Mouse (Mus musculus): Measurements from ENCODE around the gene Usp6nl. TPM values are rescaled to one million over a fixed set of nuclear protein-coding genes. Genes with fewer than 3 reads are reported as not detected.
A peak's percentile ranks its signal among the peaks of the same experiment; 100 is the strongest.

Gene Usp6nl
- polyA plus RNA-seq, 1 experiment = 1.9 TPM

DNA sequence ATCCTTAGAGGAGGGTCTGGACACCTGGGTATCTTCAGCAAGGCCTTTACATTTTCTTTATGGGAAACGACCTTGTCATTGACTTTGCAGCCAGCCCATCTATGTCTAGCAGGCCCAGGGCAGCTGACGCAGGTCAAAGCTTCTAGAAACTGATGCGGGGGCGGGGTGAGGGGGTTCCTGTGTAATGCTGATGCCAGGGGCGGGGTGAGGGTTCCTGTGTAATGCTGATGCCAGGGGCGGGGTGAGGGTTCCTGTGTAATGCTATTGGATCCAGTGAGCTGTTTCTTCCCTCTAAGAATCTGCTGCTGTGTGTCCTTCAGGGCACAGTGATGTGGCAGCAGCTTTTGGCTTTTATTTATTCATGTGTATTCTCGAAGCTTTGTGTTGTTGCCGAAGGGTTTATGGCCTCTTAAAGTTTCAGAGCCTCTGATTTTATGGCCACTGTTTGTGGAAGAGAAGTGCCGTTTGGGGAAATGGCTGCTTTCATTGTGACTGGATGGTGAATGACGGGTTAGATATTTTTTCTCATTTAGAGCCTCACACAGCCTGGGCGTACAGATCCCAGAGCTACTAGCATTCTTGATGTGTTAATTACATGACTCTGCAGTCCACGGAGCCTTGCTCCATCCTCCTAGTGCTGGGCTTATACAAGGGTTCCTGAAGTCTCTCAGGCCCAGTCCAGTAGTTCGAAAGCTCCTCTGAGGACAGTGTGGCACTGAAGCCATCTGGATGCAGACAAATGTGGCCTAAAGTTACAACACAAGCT lies 137.0 kb downstream of the Usp6nl start:
- peaks cover 35% of the 10 kb centered on the region for H3K36me3 ChIP-seq (replicated peaks; ENCODE audit: low read length)
- peaks cover 48% of the 10 kb centered on the region for H3K4me1 ChIP-seq
- TF ChIP-seq GATA1 (IDR thresholded peaks at IDR 0.05; ENCODE audit: borderline replicate concordance, low read length) = no peak
- no peak for TF ChIP-seq FLI1 (IDR thresholded peaks at IDR 0.05; ENCODE audit: low read length)
- no peak overlapping the region for H3K4me3 ChIP-seq (replicated peaks)
- peaks cover 36% of the 10 kb centered on the region for H3K9me3 ChIP-seq
- no peaks in the 10 kb centered on the region for H3K27me3 ChIP-seq (replicated peaks)

DNA sequence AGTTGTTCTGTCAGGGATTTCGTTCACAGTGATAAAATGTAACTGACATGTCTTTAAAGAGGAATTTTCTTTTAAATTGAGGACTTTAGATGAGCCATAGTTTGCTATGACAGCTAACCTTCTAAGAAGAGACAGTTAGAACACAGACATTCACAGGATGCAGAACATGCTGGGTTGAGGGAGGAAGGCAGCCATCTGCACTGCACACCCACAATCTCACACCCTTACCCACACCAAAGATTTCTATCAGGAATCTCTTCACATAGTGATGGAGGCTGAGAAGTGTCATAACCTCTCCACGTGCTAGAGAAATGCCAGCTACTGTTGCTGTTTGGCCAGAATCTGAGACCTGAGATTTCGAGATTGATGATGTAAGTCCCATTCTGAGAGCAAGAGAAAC lies 139.8 kb downstream of the Usp6nl start:
- H3K4me1 ChIP-seq = peaks cover 45% of the 10 kb centered on the region
- no peaks in the 10 kb centered on the region for H3K27me3 ChIP-seq (replicated peaks)
- TF ChIP-seq FLI1 (IDR thresholded peaks at IDR 0.05; ENCODE audit: low read length) (no peak), GATA1 (IDR thresholded peaks at IDR 0.05; ENCODE audit: borderline replicate concordance, low read length) (no peak)
- peaks cover 49% of the 10 kb centered on the region for H3K9me3 ChIP-seq
- H3K36me3 ChIP-seq (replicated peaks; ENCODE audit: low read length) = peaks cover 35% of the 10 kb centered on the region
- H3K4me3 ChIP-seq (replicated peaks) = no peak overlapping the region

DNA sequence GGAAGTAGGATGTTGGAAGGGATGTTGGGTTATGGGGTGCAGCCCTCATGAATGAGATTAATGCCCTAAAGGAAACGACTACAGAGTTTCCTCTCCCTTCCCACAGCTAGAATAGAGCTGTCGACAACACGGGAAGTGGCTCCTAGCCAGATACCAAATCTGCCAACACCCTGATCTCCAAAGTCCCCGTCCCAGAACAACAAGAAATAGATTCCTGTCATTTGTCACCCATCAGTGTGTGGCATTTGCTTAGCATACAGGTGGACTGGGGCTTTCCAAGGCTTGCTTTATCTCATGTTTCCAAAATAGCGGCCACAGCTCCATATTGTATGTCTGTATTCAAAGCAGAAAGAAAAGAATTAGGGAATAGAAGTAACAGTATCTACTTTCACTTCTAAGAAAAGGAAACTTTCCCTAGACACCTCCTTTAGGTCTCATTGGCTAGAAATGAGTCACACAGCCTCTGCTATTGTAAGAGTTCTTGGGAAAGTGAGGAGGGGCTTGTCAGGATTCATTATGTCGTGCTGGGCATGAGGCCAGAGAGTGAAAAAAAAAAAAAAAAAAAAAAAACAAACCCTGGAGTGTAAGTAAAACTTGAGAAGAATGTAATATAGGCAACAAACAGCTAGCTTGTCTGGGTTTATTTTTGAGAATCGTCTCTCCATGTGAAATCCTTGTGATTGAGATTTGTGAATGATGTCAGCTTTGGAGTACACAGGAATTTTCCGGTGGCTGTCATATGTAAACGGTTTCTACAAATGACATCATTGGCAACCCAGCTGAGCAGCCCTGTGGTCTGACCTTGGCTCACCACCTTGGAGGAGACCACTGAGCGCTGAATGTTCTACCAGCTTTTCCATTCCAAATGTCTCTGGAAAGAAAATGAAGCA lies 141.6 kb downstream of the Usp6nl start:
- H3K4me3 ChIP-seq (replicated peaks) = no peak overlapping the region
- H3K36me3 ChIP-seq (replicated peaks; ENCODE audit: low read length) = peaks cover 35% of the 10 kb centered on the region
- H3K9me3 ChIP-seq = peaks cover 49% of the 10 kb centered on the region
- no peak for TF ChIP-seq FLI1 (IDR thresholded peaks at IDR 0.05; ENCODE audit: low read length)
- no peaks in the 10 kb centered on the region for H3K27me3 ChIP-seq (replicated peaks)
- H3K4me1 ChIP-seq = peaks cover 55% of the 10 kb centered on the region

DNA sequence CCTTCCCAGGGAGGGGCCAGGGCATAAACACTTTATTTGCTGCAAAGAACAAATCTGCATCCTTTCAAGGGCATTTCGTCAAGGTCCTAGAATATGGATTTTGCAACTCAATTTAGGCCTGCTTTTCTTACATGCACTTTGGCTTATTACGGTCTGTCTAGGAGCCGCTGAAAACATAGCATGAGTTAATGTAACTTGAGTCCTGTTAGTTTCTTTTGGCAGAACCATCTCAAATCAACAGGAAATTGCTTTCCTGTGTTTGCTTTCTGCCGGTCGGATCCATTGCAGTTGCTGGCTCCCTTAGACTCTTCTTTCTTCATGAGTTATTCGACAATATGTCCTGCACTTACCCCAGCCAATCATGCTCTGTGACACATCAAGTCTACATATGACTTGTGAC lies 143.9 kb downstream of the Usp6nl start:
- Histone ChIP-seq H3K36me3 (replicated peaks; ENCODE audit: low read length) (peaks cover 27% of the 10 kb centered on the region), H3K27me3 (replicated peaks) (no peaks in the 10 kb centered on the region), H3K9me3 (peaks cover 39% of the 10 kb centered on the region), H3K4me3 (replicated peaks) (no peak overlapping the region), H3K4me1 (peaks cover 55% of the 10 kb centered on the region)
- TF ChIP-seq GATA1 (IDR thresholded peaks at IDR 0.05; ENCODE audit: borderline replicate concordance, low read length) (no peak), FLI1 (IDR thresholded peaks at IDR 0.05; ENCODE audit: low read length) (no peak)

DNA sequence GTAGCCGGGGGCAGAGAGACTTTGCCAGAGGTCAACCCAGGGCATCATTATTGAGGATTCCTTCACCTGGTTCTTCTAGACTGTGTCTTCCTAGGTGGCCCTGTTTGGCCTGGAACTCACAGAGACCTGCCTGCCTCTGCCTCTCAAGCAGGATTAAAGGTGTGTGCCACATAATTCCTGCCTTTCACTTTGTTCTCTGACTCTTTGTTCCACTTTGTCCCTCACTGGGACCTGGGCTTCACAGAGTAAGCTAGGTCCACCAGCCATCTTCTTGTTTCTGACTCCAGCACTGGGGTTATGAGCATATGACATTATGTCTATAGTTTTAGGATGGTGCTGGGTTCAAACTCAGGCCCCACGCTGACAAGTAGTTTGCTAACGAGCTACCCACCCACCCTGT lies 144.9 kb downstream of the Usp6nl start:
- H3K36me3 ChIP-seq (replicated peaks; ENCODE audit: low read length) = peaks cover 18% of the 10 kb centered on the region
- TF ChIP-seq FLI1 (IDR thresholded peaks at IDR 0.05; ENCODE audit: low read length) = no peak
- TF ChIP-seq GATA1 (IDR thresholded peaks at IDR 0.05; ENCODE audit: borderline replicate concordance, low read length) = no peak
- no peak overlapping the region for H3K4me3 ChIP-seq (replicated peaks)
- H3K4me1 ChIP-seq = peaks cover 63% of the 10 kb centered on the region
- H3K27me3 ChIP-seq (replicated peaks) = no peaks in the 10 kb centered on the region
- H3K9me3 ChIP-seq = peaks cover 30% of the 10 kb centered on the region

DNA sequence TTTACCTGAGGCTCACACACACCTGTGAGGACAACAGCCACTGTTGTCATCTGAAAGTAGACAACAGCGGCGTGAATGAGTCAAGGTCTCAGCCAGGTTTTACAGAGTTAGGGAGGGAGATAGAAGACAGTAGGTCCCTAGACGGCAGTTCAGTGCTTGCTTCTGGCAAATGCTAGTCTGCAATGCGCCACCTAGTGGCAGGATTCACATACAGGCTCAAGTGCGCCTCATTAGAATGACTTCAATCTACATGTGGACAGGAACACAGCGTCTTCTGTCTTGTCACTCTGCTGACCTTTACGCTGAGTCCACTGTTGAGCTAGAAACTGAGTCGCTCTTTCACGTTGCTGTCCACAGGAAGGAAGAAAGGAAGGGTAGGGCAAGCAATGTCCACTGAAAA lies 146.7 kb downstream of the Usp6nl start:
- TF ChIP-seq FLI1 (IDR thresholded peaks at IDR 0.05; ENCODE audit: low read length) = no peak
- no peak for TF ChIP-seq GATA1 (IDR thresholded peaks at IDR 0.05; ENCODE audit: borderline replicate concordance, low read length)
- Histone ChIP-seq H3K36me3 (replicated peaks; ENCODE audit: low read length) (peaks cover 2% of the 10 kb centered on the region), H3K9me3 (peaks cover 13% of the 10 kb centered on the region), H3K27me3 (replicated peaks) (peaks cover 2% of the 10 kb centered on the region), H3K4me1 (peaks cover 68% of the 10 kb centered on the region), H3K4me3 (replicated peaks) (peak overlapping the region; percentile 83)

DNA sequence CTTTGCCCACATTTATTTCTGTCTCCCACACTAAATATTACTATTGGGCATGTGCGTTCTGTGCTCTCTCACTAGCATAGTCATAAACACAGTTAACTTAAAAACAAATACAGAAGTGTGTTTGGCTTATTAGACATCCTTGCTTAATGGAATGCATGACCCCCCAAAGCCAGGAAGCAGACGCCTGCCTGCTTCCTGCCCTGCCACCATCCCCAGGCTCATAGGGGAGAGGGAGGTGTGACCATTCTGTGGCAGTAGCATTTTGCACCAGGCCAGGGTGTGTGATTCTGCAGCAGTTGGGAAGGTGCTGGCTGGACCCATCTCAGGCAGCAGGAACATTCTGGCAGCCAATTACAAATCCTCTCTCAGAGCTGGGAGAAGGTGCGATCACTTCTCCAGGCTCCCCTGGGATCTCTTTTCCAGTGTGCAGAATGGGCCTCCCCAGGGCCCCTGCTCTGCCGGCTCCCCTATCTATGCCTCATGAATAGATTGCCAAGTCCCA lies 148.7 kb downstream of the Usp6nl start:
- Histone ChIP-seq H3K4me1 (peaks cover 66% of the 10 kb centered on the region), H3K36me3 (replicated peaks; ENCODE audit: low read length) (peaks cover 3% of the 10 kb centered on the region), H3K4me3 (replicated peaks) (peak overlapping the region; percentile 70), H3K27me3 (replicated peaks) (peaks cover 2% of the 10 kb centered on the region), H3K9me3 (peaks cover 16% of the 10 kb centered on the region; the same call in 1 of the 2 replicates)
- TF ChIP-seq FLI1 (IDR thresholded peaks at IDR 0.05; ENCODE audit: low read length) (no peak), GATA1 (IDR thresholded peaks at IDR 0.05; ENCODE audit: borderline replicate concordance, low read length) (no peak)

DNA sequence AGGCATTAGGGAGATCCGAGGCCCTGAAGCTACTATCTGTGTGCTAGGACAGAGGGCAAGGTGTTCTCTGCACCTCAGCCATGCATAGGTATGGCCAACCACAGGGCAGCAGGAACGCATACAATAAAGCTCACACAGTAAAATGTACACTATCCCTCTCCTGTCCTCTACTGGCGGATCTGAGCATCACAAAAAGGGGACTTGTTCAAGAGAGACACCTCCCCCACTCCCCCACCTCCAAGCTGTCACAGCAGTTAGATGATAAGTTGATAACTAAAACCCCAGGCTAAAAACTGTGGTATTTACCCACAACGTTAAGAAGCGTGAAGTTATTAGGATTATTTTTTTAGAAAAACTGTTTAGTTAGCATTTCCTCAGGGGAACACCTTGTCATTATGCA lies 151.4 kb downstream of the Usp6nl start:
- Histone ChIP-seq H3K9me3 (peaks cover 14% of the 10 kb centered on the region; the same call in 1 of the 2 replicates), H3K4me3 (replicated peaks) (peak overlapping the region; percentile 76), H3K27me3 (replicated peaks) (peaks cover 2% of the 10 kb centered on the region), H3K4me1 (peaks cover 67% of the 10 kb centered on the region), H3K36me3 (replicated peaks; ENCODE audit: low read length) (peaks cover 3% of the 10 kb centered on the region)
- TF ChIP-seq FLI1 (IDR thresholded peaks at IDR 0.05; ENCODE audit: low read length) = no peak
- TF ChIP-seq GATA1 (IDR thresholded peaks at IDR 0.05; ENCODE audit: borderline replicate concordance, low read length) = no peak

DNA sequence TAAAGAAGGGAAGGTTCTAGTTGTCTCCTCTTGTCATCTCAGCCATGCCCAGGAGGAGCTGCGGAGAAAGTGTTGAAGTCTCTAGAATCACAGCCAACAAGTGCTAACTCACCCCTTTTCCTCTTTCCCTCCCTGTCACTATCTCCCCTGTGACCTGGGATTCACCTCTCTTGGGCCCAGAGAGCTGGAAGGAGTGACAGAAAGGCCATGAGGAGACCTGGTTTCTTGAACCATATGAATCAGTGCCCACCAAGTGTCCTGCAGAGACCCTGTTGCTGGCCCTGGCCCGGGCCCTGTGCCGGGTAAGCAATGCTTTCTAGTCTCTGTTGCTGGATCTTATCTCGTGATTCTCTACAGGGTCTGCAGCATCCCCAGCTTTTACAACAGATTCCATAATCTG lies 155.4 kb downstream of the Usp6nl start:
- Histone ChIP-seq H3K4me3 (replicated peaks) (no peak overlapping the region), H3K27me3 (replicated peaks) (peaks cover 2% of the 10 kb centered on the region), H3K36me3 (replicated peaks; ENCODE audit: low read length) (peaks cover 3% of the 10 kb centered on the region), H3K4me1 (peaks cover 42% of the 10 kb centered on the region), H3K9me3 (peaks cover 14% of the 10 kb centered on the region; the same call in 1 of the 2 replicates)
- TF ChIP-seq FLI1 (IDR thresholded peaks at IDR 0.05; ENCODE audit: low read length) (no peak), GATA1 (IDR thresholded peaks at IDR 0.05; ENCODE audit: borderline replicate concordance, low read length) (no peak)
